Mouse (Mus musculus): ENCODE data around the gene Itga1.
A peak's percentile ranks its signal among the peaks of the same experiment; 100 is the strongest.

The Itga1 gene

DNA sequence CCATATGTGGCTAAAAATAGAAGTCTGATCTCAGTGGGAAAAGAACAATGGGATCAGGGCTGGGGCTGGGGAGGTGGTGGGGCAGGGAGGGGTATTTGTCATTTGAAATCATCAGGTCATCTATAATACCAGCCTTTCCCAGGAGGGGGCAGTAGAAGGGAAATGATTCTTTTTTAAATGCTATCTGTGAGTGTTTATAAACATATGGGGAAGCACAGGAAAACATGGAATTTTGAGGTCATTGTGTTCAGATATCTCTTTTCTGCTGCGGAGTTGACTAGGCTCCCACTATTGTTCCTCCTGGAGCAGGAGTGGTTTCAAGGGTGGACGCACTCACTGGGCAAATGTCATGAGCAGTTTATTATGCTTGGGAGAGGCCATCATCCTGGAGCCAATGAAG is 114.6 kb downstream of the Itga1 start:
- DNase-seq (ENCODE audit: low spot score): no peak

GRCm38 (mm10) chr13:114984658-114985057 is 117.1 kb downstream of the Itga1 start:
- no peak for DNase-seq (ENCODE audit: low spot score)

GRCm38 (mm10) chr13:114983116-114983515 is 118.6 kb downstream of the Itga1 start:
- DNase-seq (ENCODE audit: low spot score): no peak

- peak; percentile 61 for DNase-seq (ENCODE audit: low spot score)
These were observed 120.8 kb downstream of the Itga1 start for GRCm38 (mm10) chr13:114980831-114981419.

DNA sequence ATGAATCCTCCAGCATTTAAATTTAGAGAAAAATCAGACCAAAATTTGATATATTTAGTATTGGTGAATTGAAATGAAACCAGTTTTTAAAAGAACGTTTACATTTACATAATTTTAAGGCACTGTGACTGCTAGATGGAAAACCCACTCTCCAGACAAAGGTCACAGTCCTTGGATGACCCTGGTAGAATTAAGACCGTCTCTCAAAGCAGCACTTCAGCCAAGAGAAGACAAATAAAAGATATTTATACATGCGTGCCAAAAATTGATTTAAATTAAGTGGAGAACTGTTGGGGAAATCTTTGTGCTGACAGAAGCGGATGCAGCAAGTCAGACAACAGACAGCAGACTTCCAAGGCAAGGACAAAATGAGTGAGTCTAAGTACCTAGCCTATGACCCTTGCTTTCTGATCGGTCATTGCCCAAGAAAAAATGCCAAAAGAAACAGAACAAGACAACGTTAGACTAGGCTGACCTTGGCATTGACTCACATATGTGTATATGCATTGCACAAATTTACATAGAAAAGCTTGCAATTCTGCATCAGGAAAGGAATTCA is 127.2 kb downstream of the Itga1 start:
- no peak for DNase-seq (ENCODE audit: low spot score)

GRCm38 (mm10) chr13:114971905-114972304 is 129.9 kb downstream of the Itga1 start:
- DNase-seq (ENCODE audit: low spot score): no peak

GRCm38 (mm10) chr13:114964233-114964632 is 137.5 kb downstream of the Itga1 start:
- peak; percentile 86 for DNase-seq (ENCODE audit: low spot score)

DNA sequence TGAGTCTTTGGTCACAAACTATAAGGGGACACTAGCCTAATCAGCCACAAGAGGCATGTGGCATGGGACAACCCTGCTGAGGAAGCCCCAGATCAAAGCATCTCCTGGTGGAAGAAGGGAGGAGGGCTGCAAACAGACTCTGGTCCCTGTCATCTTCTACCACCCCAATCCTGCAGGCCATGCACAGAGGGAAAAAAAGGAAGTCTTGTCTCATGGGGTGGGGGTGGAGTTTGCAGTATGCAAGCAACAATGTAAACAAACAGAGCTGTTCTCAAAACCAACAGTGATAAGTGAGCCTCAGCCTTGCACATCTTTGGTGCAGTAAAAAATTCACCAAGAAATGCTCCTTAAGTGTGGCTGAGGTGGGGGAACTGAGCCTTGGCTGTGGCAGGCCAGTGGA is 147.2 kb downstream of the Itga1 start:
- no peak for DNase-seq (ENCODE audit: low spot score)

DNA sequence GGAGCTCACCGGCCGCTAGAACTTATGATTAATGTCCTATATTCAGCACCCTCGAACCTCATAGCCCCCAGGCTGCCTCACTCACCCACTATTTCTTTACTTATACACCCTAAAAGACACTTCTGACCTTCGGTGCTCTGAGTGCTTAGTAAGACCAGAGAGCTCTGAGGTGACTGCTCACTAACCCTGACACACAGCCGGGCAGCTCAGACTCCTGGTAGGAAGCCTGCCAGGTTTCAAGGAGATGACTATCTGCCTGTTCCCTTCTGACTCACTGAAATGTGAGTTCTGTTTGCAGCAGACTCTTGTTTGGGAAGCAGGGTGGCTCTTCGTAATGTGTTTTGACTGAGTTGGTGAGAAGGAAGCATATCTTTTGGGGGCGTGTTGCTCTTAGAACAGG is 168.2 kb downstream of the Itga1 start:
- no peak for DNase-seq (ENCODE audit: low spot score)

DNA sequence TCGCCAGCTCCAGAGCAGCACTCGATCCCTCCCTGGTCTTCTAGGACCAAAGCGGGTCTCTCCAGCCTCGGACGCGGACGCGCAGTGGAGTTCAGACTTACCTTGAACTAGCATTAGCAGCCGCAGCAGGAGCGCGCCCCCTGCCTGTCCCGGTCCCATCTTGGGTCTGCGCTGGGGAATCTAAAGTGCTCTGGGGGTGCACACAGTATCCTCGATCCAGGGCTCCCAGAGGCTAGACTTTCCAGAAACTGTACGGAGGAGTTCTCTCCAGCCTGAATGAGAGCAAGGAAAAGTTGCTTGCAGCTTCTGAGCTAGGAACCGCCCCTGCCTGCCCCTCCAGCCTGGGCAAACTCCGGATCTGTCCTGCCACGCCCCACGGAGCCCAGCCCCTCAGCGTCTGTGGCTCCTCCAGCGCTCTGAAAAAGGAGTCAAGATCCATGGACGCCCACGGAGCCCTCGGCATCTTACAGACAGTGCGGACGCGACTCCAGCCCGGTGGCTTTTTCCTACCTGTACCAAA is 169.9 kb downstream of the Itga1 start, which contains the start of gene Itga2:
Gene Itga2 (minus strand): TSS at position 326 of the 520 bp plus-strand sequence.
- DNase-seq (ENCODE audit: low spot score): peak; percentile 81

GRCm38 (mm10) chr13:114930996-114931649 is 170.6 kb downstream of the Itga1 start:
- DNase-seq (ENCODE audit: low spot score): peak; percentile 13

- no peak for DNase-seq (ENCODE audit: low spot score)
These were observed 177.0 kb downstream of the Itga1 start for GRCm38 (mm10) chr13:114924785-114925184.

GRCm38 (mm10) chr13:114923331-114923730 is 178.4 kb downstream of the Itga1 start:
- DNase-seq (ENCODE audit: low spot score): peak; percentile 71

- no peak for DNase-seq (ENCODE audit: low spot score)
These were observed 186.0 kb downstream of the Itga1 start for GRCm38 (mm10) chr13:114915767-114916166.

- no peak for DNase-seq (ENCODE audit: low spot score)
These were observed 186.8 kb downstream of the Itga1 start for GRCm38 (mm10) chr13:114914963-114915362.

- DNase-seq (ENCODE audit: low spot score): no peak
These were observed 187.2 kb downstream of the Itga1 start for GRCm38 (mm10) chr13:114914559-114914958.

DNA sequence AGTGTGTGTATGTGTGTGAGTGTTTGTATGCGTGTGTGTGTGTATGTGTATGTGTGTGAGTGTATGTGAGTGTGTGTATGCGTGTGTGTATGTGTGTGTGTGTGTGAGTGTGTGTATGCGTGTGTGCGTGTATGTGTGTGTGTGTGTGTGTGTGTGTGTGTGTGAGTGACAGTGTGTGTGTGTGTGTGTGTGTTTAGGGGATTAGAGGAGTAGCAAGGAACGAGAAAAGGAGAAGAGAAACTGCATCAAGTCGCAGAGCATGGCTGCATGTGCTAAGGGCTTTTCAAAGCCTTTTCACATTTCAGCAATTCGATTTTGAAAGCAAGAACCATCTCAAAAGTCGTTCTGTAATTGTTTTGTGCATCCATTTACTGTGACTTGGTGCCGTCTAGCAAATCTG is 191.1 kb downstream of the Itga1 start:
- no peak for DNase-seq (ENCODE audit: low spot score)

DNA sequence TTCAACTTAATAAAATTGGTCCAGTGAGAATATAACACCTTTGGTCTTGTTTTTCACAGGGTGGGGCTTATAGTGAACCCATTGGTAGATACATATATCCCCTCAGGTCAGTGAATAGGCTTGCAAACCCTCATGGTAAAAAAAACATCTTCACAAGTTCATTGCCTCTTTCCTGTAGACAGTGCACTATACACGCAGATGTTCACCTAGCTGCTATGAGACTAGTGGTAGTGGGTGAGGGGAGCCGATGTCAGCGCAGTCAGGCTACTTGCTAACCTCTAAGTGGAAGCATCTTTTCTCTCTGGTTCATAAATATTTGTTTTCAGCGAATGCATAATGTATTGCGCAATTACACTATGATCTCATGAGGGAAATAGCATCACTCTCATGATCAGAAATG is 192.2 kb downstream of the Itga1 start:
- DNase-seq (ENCODE audit: low spot score): no peak

DNA sequence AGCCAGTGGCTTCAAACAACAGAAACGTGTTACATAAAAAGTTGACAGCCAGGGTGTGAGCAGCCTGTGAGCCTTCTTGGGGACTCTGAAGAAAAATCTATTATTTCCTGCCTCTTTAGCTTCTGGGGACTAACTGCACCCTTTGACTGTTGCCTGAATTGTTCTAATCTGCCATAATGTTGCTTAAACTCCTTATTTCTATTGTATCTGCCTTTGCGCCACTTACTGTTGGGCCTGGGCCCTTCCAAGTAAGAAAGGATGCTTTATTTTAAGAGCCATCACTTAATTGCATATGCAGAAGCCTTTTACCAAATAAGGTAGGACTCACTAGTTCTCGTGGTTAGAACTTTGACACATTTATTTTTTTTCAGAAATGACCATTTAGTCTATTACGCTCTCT is 193.9 kb downstream of the Itga1 start:
- no peak for DNase-seq (ENCODE audit: low spot score)
